Mouse (Mus musculus) cerebellum, adult 2 months (tissue): ENCODE data around the gene Gm7982.
"Not testable (repeated sequence)": the region's sequence is repeated elsewhere in the genome, so short reads cannot be mapped to it uniquely, and the experiment has no call there.

Experiments used
- CTCF ChIP-seq: fragments of 200-500 bp; IDR thresholded peaks from 2 replicates; pipeline ENCODE4 v1.5.1; 2011; ENCODE audit warnings: low read depth, mild to moderate bottlenecking, control low read depth, low read length, moderate library complexity, borderline replicate concordance; ENCODE audit not compliant: insufficient read depth
- POLR2A ChIP-seq: fragments of 200-500 bp; IDR thresholded peaks from 2 replicates; pipeline ENCODE4 v1.6.1; 2011; ENCODE audit warnings: low read length, control low read depth, borderline replicate concordance; ENCODE audit not compliant: insufficient read depth

GRCm38 (mm10) chr5:95736073-95736472 lies 5.7 kb upstream of the Gm7982 start, which contains the start of gene Gm7978:
- not testable (repeated sequence) for TF ChIP-seq CTCF, POLR2A
